Mouse (Mus musculus) testis, postnatal 10 days (tissue): ENCODE data around the gene Sema3d.

Source experiments
- DNase-seq: peaks from one replicate; pipeline ENCODE4 v3.0.0; 2021; ENCODE audit warnings: low spot score

Gene Sema3d

DNA sequence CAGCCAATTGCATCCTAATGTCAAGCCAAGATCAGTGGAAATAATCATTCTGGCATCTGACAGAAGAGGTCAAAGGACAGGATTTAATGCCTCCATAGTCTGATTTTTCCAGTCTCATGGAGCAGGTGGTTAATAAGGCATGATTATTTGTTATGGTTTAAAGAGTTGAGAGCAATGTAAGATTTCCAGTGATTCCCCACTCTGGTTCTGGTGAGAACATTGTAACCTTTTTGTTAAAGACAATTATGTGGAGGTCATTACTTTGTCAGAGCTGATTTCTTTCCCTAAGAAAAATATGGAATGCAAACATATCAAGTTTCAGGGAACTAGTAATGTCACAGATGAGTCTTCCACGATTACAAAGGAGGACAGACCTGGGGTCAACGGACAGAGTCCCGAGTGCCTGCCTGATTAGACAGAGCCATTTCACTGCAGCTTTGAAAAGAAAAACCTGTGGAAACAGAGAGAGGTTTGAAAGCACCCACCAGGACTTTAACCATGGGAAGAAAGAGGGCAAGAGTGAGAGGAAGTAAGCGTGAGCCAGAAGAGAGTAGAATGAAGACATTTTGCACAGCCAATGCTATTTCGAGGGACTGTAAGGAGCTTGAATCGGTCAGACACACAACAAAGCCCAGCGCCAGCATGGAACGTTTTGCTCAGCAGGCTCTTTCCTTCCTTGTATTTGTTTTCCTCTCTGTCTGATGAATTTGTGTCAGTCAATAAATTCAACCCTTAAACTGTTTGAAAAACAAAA, 251.2 kb downstream of the Sema3d start:
- DNase-seq: no peak

DNA sequence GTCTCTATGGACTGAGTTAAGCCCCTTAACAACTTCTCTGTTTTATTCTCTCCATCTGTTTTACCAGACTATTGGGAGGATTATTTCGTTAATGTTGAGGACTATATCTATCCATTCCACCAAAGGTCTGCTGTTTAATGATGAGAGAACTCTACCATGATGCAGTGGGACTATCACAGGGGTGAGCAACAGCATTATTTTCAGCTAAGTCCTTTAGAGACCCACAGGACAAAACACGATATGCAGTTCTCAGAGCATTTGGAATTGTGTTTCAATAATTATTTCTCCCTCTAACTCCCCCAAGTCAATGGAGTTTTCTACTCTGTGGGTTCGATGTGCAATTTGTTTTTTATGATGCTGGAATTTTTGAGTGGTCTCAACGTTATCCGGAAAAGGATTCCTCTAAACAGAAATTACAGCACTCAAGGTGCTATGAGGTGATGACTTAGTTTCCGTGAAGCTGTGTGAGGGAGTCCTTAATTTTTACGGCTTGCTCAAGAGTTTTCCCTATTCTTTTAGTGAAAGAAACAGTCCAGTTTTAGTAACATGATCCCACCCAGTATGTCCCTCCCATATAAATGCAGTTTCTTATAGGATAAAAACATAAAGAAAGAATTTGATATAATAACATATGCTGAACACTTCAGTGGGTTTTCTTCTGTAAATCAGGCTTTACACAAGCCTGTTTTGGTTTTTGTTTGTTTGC, 254.7 kb downstream of the Sema3d start:
- DNase-seq: no peak
